Mouse (Mus musculus) limb, embryonic 13.5 days (tissue): ENCODE data around the gene Fam205a1. TPM values are rescaled to one million over a fixed set of nuclear protein-coding genes. Genes with fewer than 3 reads are reported as not detected.
"Not testable (repeated sequence)": the region's sequence is repeated elsewhere in the genome, so short reads cannot be mapped to it uniquely, and the experiment has no call there.

Experiments
- ATAC-seq: fragments of 200-750 bp; cut with Nextera tagmentation; 2 replicates; pipeline ENCODE4 v1.8.0; 2017; ENCODE audit warnings: low read depth, moderate number of reproducible peaks, moderate TSS enrichment; ENCODE audit not compliant: low FRiP score
- H3K27ac ChIP-seq: fragments of 300-500 bp; sonication (generic); 2 replicates; pipeline ENCODE4 v1.5.1; 2015; ENCODE audit warnings: inconsistent platforms, mild to moderate bottlenecking, moderate library complexity
- H3K27me3 ChIP-seq: fragments of 300-500 bp; sonication (generic); 2 replicates; pipeline ENCODE4 v1.6.1; 2015; ENCODE audit warnings: mild to moderate bottlenecking, inconsistent platforms
- H3K36me3 ChIP-seq: fragments of 300-500 bp; sonication (generic); 2 replicates; pipeline ENCODE4 v1.6.1; 2015; ENCODE audit warnings: inconsistent platforms, mild to moderate bottlenecking, moderate library complexity
- H3K4me1 ChIP-seq: fragments of 300-500 bp; sonication (generic); 2 replicates; pipeline ENCODE4 v1.6.1; 2015; ENCODE audit warnings: inconsistent platforms
- H3K4me2 ChIP-seq: fragments of 300-500 bp; sonication (generic); replicated peaks from 2 replicates; pipeline ENCODE4 v1.6.1; 2015; ENCODE audit warnings: inconsistent platforms, mild to moderate bottlenecking, moderate library complexity
- H3K4me3 ChIP-seq: fragments of 300-500 bp; sonication (generic); 2 replicates; pipeline ENCODE4 v1.5.1; 2015; ENCODE audit warnings: moderate library complexity, mild to moderate bottlenecking, inconsistent platforms
- H3K9ac ChIP-seq: fragments of 300-500 bp; sonication (generic); 2 replicates; pipeline ENCODE4 v1.6.1; 2015; ENCODE audit warnings: mild to moderate bottlenecking, inconsistent platforms
- H3K9me3 ChIP-seq: fragments of 300-500 bp; sonication (generic); 2 replicates; pipeline ENCODE4 v1.6.1; 2016; ENCODE audit warnings: inconsistent platforms
- WGBS: fragments of 180-500 bp; shearing (Covaris S2); methylation state at CpG from one replicate; pipeline ENCODE4 v1.1.7; 2015; 5-methylcytosine and 5-hydroxymethylcytosine counted together
- polyA plus RNA-seq: library from polyadenylated mRNA; unstranded; fragments of >200 nt; fragmentation: Nextera tagmentation; extraction: Ambion mirVana; gene quantifications from 2 replicates; pipeline ENCODE4 v1.2.1, GENCODE M21; 2015

Gene Fam205a1
- 0.05 TPM in 1 of 2 replicates, not detected in the other for polyA plus RNA-seq

GRCm38 (mm10) chr4:42853788-42854187 is at the start of gene Fam205a1:
TSS of gene Fam205a1 (minus strand) at chr4:42853888.
- H3K9me3 ChIP-seq, H3K4me3 ChIP-seq, ATAC-seq, H3K27me3 ChIP-seq, H3K36me3 ChIP-seq, H3K4me2 ChIP-seq, H3K9ac ChIP-seq, H3K4me1 ChIP-seq, H3K27ac ChIP-seq: not testable (repeated sequence)
- 85% methylated on average over 1 of the region's 1 CpGs for WGBS

DNA sequence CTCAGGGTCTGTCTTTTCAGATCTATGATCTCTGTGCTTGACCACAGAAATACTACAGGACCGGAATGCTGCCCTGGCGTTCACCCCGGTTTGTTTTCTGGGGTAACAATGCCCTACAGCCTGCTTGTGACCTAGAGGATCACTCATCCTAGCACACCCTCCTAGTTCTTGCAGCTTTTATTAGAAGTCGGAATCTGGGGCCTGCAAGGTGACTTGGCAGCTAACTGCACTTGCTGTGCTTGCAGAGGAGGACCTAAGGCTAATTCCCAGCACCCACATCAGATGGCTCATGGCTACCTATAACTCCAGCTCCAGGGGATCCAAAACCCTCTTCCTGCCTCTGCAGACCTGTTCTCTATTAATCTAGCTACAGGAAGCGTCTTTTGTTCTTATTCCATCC is 49.0 kb upstream of the Fam205a1 start:
- H3K9ac ChIP-seq, result no peak overlapping the region
- no peak overlapping the region for H3K4me3 ChIP-seq
- no peak overlapping the region for H3K27ac ChIP-seq
- WGBS, result 89% methylated on average over 5 of the region's 5 CpGs
- H3K4me1 ChIP-seq, result no peaks in the 10 kb centered on the region
- peaks cover 3% of the 10 kb centered on the region; the same call in 1 of the 2 replicates for H3K27me3 ChIP-seq
- no peak for ATAC-seq
- no peaks in the 10 kb centered on the region for H3K36me3 ChIP-seq
- no peak overlapping the region for H3K4me2 ChIP-seq
- no peaks in the 10 kb centered on the region for H3K9me3 ChIP-seq

DNA sequence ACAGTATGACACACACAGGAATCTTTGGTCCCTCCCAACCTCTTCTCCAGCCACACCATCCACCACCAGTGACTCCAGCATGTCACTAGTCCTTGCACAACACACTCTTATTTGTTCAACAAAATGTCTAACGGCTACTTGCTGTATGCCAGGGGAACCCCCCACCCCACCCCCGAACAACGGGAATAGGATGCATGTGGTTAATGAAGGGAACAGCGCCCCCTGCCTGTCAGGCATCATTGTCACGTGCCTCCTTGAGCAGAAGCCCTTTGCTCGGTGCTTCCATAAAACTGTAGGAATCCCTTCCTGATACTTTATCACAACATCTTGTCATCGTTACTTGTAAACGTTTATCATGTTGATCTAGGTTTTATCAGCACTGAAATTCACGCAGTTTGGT is 48.5 kb upstream of the Fam205a1 start:
- Histone ChIP-seq H3K4me1 (no peaks in the 10 kb centered on the region), H3K9ac (no peak overlapping the region), H3K4me3 (no peak overlapping the region), H3K4me2 (no peak overlapping the region), H3K27me3 (peaks cover 3% of the 10 kb centered on the region; the same call in 1 of the 2 replicates), H3K36me3 (no peaks in the 10 kb centered on the region), H3K27ac (no peak overlapping the region), H3K9me3 (no peaks in the 10 kb centered on the region)
- no peak for ATAC-seq
- 56% methylated on average over 9 of the region's 9 CpGs for WGBS

DNA sequence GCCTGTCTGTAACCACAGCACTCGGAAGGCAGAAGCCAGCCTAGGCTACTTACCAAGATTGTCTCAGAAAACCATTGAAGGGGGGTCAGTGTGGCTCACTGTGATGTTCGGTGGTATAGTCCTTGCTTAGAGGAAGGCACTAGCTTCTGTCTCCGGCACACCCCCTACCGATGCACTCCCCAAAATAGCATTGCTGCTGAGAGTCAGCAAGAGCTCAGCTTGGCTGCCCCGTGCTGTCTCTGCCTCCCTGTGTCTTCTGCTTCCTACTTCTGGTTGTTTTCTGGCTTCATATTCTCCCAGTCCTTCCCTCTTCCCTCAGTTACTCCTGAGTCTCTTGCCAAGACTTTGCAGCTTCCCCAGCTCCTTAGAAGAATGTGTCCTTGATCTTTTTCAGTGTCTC is 47.2 kb upstream of the Fam205a1 start:
- H3K4me2 ChIP-seq, result no peak overlapping the region
- H3K9ac ChIP-seq, result no peak overlapping the region
- no peak overlapping the region for H3K27ac ChIP-seq
- peaks cover 3% of the 10 kb centered on the region; the same call in 1 of the 2 replicates for H3K27me3 ChIP-seq
- no peaks in the 10 kb centered on the region for H3K36me3 ChIP-seq
- no peaks in the 10 kb centered on the region for H3K4me1 ChIP-seq
- H3K4me3 ChIP-seq, result no peak overlapping the region
- WGBS, result 65% methylated on average over 5 of the region's 5 CpGs
- H3K9me3 ChIP-seq, result no peaks in the 10 kb centered on the region
- ATAC-seq, result no peak

GRCm38 (mm10) chr4:42898914-42899313 is 45.2 kb upstream of the Fam205a1 start:
- Histone ChIP-seq H3K36me3 (no peaks in the 10 kb centered on the region), H3K4me3 (no peak overlapping the region), H3K4me1 (no peaks in the 10 kb centered on the region), H3K27me3 (no peaks in the 10 kb centered on the region; the same call in 1 of the 2 replicates), H3K4me2 (no peak overlapping the region), H3K27ac (no peak overlapping the region), H3K9me3 (no peaks in the 10 kb centered on the region), H3K9ac (no peak overlapping the region)
- ATAC-seq, result no peak
- 37% methylated on average over 3 of the region's 3 CpGs for WGBS

DNA sequence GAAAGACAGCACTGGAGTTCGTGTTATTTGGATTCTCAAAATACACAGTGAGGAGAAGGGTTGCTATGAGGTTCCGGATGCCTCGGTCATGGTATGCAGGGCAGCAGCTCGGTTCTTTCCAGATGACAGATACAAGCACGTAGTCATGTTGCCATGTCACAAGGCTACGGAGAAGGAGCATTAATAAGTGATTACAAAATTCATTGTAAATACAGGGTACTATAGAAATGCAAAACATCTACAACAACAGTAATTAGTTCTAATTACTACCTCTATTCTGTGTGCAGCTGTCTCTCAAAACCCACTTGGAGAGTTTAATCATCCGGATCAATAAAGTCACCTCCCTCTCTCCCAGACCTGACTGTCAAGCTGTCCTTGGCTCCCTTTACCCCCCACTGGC is 41.4 kb upstream of the Fam205a1 start:
- H3K9ac ChIP-seq, result no peak overlapping the region
- H3K27ac ChIP-seq, result no peak overlapping the region
- H3K4me1 ChIP-seq, result no peaks in the 10 kb centered on the region
- WGBS, result 86% methylated on average over 7 of the region's 7 CpGs
- H3K36me3 ChIP-seq, result no peaks in the 10 kb centered on the region
- H3K4me3 ChIP-seq, result no peak overlapping the region
- H3K27me3 ChIP-seq, result no peaks in the 10 kb centered on the region
- H3K9me3 ChIP-seq, result no peaks in the 10 kb centered on the region
- no peak for ATAC-seq
- no peak overlapping the region for H3K4me2 ChIP-seq

DNA sequence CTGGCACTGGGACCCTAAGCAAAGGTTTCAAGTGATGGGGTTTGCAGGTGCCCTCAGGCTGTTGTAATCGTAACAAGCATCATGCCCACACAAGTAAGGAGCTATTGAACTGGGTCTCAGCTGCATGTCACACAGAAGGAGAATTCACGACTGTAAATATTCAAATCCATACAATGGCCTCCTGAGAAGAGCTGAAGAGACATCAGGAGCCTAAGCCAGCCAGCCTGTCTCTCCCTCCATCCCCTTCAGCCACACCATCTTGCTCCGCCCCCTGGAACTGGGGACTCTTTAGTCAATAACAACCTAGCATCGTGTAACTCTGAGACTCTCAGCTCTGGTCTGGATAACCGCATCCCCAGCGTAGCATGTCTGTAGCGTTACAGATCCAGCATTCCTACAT is 37.5 kb upstream of the Fam205a1 start:
- H3K4me1 ChIP-seq, result no peaks in the 10 kb centered on the region
- ATAC-seq, result no peak
- WGBS, result 59% methylated on average over 7 of the region's 7 CpGs
- no peak overlapping the region for H3K4me2 ChIP-seq
- H3K27ac ChIP-seq, result no peak overlapping the region
- H3K36me3 ChIP-seq, result no peaks in the 10 kb centered on the region
- no peak overlapping the region for H3K9ac ChIP-seq
- no peak overlapping the region for H3K4me3 ChIP-seq
- no peaks in the 10 kb centered on the region for H3K9me3 ChIP-seq
- H3K27me3 ChIP-seq, result no peaks in the 10 kb centered on the region

DNA sequence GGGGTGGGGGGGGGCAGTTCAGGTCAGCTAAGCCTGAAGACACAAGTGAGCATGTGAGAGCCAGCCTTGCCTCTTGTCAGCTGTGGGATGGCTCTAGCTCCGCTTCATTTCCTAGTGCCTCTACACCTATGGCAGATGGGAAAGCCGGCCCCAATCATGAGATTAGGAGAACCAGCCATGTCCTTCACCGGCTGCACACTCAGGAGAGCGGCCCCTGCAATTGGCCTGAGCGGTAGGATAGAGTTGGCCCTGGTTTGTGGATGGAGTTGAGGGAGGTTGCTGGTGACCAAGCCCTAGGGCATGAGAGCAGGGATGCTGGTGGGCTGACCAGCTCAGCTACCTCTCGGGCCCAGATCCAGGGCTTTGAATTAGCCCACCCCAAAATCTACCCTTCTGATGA is 35.1 kb upstream of the Fam205a1 start:
- Histone ChIP-seq H3K4me1 (no peaks in the 10 kb centered on the region), H3K27me3 (no peaks in the 10 kb centered on the region), H3K36me3 (no peaks in the 10 kb centered on the region), H3K4me2 (no peak overlapping the region), H3K27ac (no peak overlapping the region), H3K4me3 (no peak overlapping the region), H3K9ac (no peak overlapping the region), H3K9me3 (no peaks in the 10 kb centered on the region)
- 91% methylated on average over 6 of the region's 6 CpGs for WGBS
- no peak for ATAC-seq

- 90% methylated on average over 6 of the region's 6 CpGs for WGBS
- no peak for ATAC-seq
- Histone ChIP-seq H3K4me1 (no peaks in the 10 kb centered on the region), H3K9me3 (no peaks in the 10 kb centered on the region), H3K4me2 (no peak overlapping the region), H3K9ac (no peak overlapping the region), H3K27me3 (no peaks in the 10 kb centered on the region), H3K27ac (no peak overlapping the region), H3K4me3 (no peak overlapping the region), H3K36me3 (no peaks in the 10 kb centered on the region)
Observed at GRCm38 (mm10) chr4:42886926-42887325, 33.2 kb upstream of the Fam205a1 start.

GRCm38 (mm10) chr4:42880677-42880948 is 26.9 kb upstream of the Fam205a1 start:
- no peaks in the 10 kb centered on the region for H3K27me3 ChIP-seq
- WGBS, result 36% methylated on average over 1 of the region's 1 CpGs
- H3K9me3 ChIP-seq, result no peaks in the 10 kb centered on the region
- H3K4me2 ChIP-seq, result no peak overlapping the region
- no peak for ATAC-seq
- no peak overlapping the region for H3K9ac ChIP-seq
- H3K27ac ChIP-seq, result no peak overlapping the region
- no peaks in the 10 kb centered on the region for H3K36me3 ChIP-seq
- H3K4me1 ChIP-seq, result no peaks in the 10 kb centered on the region
- H3K4me3 ChIP-seq, result no peak overlapping the region

DNA sequence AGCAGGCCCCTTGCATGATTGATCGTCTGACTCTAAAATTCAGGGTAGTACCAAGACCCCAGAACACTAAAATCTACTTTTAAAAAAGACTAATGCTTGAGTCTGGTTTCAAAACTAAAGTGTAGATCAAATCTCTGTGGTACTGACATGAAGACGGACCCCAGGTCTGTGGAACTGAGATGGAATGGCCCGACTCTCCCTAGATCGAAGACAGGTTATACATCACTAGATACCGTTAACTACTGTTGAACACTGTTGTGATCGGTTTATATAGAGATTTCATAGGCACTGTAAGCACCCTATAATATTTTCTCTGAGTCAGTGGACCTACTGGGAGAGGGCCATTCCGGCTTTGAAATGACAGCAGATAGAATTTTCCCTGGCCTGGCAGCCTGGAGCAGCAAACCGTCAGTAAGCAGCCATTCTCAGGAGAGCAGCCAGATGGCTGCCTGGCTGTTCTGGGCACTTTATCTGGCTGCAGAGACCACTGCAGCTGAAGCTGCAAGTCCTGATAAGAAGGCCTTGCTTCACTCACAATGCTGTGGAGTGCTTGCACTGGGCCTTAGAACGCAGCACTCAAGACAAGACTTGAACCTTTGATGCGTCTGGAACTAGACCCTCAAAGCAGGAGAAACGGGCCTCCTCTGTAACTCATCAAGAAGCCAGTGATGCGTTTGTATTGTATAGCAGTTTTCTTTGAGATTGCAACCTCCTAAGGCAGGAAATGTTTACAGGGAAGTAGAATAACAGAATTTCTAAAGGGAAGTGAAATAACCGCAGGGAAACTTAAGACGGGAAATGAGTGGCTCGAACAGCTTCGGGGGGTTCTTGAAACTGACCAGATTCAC is 26.4 kb upstream of the Fam205a1 start:
- ATAC-seq, result no peak
- no peak overlapping the region for H3K4me2 ChIP-seq
- WGBS, result 80% methylated on average over 16 of the region's 16 CpGs
- H3K27ac ChIP-seq, result no peak overlapping the region
- H3K4me3 ChIP-seq, result no peak overlapping the region
- H3K9ac ChIP-seq, result no peak overlapping the region
- H3K36me3 ChIP-seq, result no peaks in the 10 kb centered on the region
- H3K4me1 ChIP-seq, result no peaks in the 10 kb centered on the region
- H3K9me3 ChIP-seq, result no peaks in the 10 kb centered on the region
- H3K27me3 ChIP-seq, result no peaks in the 10 kb centered on the region

DNA sequence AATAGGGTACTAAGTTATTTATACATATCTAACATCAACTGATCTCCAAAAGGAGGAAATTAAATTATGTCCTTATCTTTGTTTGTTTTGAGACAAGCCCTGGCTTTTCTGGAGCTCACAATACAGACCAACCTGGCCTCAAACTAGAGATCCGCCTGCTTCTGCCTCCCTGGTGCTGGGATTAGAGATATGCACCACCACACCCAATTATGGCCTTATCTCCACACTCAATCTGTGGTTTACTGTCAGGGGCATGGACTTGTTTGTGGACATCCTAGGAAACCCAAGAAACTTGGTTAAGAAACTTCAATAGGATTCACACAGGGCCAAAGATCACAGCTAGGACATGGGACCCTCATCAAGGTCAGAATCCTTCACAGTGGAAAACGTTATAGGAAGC is 24.0 kb upstream of the Fam205a1 start:
- Histone ChIP-seq H3K27ac (no peak overlapping the region), H3K9ac (no peak overlapping the region), H3K36me3 (no peaks in the 10 kb centered on the region), H3K4me2 (no peak overlapping the region), H3K9me3 (no peaks in the 10 kb centered on the region), H3K27me3 (no peaks in the 10 kb centered on the region), H3K4me3 (no peak overlapping the region), H3K4me1 (no peaks in the 10 kb centered on the region)
- ATAC-seq, result no peak
- 73% methylated on average over 2 of the region's 2 CpGs for WGBS
